Mouse (Mus musculus) large intestine, adult 2 months (tissue): ENCODE measurements around the gene Tmem40. TPM values are rescaled to one million over a fixed set of nuclear protein-coding genes. Genes with fewer than 3 reads are reported as not detected.

ENCODE experiments used
- DNase-seq: peaks from one replicate; pipeline ENCODE4 v3.0.0-alpha.2; 2012; ENCODE audit warnings: low read depth, low spot score
- WGBS: fragments of 180-500 bp; shearing (Covaris S2); methylation state at CpG from one replicate; pipeline ENCODE4 v1.1.7; 2018; 5-methylcytosine and 5-hydroxymethylcytosine counted together
- polyA plus RNA-seq: library from polyadenylated mRNA; depleted of rRNA; stranded (reverse); fragments of >200 nt; gene quantifications from 2 replicates; pipeline ENCODE4 v1.2.3, GENCODE M21; 2012

Tmem40 gene
- polyA plus RNA-seq, 1 experiment: 0.37 TPM

DNA sequence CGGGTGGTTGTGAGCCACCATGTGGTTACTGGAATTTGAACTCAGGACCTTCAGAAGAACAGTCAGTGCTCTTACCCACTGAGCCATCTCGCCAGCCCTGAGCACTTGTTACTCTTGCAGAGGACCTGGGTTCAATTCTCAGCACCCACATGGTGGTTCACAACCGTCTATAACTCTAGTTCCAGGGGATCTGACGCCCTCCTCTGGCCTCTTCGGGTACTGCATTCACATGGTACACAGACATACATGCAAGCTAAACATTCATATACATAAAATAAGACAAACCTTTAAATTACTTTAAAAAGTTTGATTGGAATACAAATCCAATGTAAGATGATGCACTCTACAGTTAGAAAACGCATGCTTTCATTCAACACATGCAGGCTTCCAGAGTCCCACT lies 10.0 kb upstream of the Tmem40 start:
- WGBS: 82% methylated on average over 6 of the region's 6 CpGs
- no peak for DNase-seq

- no peak for DNase-seq
- 33% methylated on average over 4 of the region's 4 CpGs for WGBS
These were observed 8.6 kb upstream of the Tmem40 start for GRCm38 (mm10) chr6:115770852-115771251.

DNA sequence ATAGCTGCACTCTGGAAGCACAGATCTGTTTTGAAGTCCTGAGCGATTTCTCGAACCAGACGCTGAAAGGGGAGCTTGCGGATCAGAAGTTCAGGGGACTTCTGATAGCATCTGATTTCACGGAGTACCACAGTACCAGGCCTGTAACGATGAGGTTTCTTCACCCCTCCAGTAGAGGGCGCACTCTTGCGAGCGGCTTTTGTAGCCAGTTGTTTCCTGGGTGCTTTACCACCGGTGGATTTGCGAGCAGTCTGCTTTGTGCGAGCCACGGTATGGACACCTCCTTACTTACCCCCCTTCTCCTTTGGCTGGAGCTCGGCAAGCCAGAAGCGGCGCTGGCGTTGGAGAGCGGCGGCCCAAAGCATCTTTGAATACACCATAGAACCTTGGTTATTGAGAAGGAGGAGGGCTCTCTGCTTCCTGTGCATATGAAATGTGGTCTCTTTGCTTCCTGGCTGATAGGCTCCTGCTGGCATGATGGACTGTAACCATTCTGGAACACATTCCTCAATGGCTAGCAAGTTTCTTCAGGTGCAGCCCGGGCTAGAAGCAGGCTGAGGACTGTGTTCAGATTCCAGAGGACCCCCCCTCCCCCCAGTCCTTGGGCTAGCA lies 8.0 kb upstream of the Tmem40 start:
- 87% methylated on average over 20 of the region's 20 CpGs for WGBS
- no peak for DNase-seq

- no peak for DNase-seq
- WGBS: 87% methylated on average over 4 of the region's 4 CpGs
These were observed 6.0 kb upstream of the Tmem40 start for GRCm38 (mm10) chr6:115768207-115768606.

GRCm38 (mm10) chr6:115767357-115767756 lies 5.1 kb upstream of the Tmem40 start:
- WGBS: 62% methylated on average over 9 of the region's 9 CpGs
- DNase-seq: no peak

DNA sequence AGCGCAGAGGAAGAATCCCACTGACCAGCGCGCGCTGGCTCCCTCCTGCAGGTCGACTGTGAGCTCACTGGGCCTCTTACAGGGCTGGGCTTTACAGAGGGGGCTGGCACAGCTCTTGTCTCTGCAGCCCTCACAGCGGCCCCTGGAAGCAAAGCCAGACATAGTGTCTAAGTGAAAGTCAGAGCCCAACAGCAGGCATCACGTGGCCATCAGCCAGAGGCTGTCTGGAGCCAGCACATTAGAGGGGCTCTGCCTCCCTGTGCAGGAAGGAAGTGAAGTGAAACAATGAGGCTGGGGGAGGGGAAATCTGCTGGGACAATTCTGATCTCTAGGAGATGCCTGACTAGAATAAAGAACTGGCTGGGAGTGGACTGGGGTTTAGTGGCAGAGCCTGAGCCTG lies 2.0 kb upstream of the Tmem40 start:
- no peak for DNase-seq

DNA sequence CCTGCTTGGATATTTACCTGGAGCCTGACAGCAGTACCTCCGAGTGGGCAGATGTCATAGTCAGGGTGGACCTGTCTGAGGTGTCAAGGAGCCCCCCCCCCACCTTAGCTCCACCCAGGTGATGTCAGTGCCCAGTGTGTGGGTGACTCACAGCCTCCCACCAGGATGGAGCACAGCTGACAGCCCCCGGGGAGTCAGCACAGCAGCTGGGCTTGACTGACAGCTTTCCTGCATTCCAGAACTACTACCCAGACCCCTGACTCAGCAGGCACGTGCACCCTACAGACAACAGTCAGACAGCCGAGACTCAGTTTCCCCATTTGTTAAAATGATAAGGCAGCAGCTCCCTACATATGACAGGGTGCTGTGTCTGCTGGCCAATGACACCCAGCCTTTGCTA lies 1.2 kb downstream of the Tmem40 start:
- DNase-seq: no peak
- 46% methylated on average over 4 of the region's 4 CpGs for WGBS

More for the DNA sequence above, 2.0 kb upstream of the Tmem40 start:
- 54% methylated on average over 7 of the region's 7 CpGs for WGBS

DNA sequence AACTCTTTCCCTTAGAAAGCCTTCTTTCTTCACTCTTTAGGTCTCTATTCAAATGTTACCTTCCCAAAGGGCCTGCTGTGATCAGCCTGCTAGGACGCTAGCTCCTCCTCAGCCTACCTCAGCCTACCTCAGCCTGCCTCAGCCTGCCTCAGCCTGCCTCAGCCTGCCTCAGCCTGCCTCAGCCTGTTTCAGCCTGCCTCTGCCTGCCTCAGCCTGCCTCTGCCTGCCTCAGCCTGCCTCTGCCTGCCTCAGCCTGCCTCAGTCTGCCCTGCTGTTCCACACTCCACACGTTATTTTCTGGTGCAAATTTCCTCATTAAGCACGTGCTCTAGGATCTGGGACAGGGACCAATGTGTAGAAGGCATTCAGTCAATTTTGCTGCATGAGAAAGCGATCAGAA lies 2.1 kb downstream of the Tmem40 start:
- 91% methylated on average over 4 of the region's 4 CpGs for WGBS

DNA sequence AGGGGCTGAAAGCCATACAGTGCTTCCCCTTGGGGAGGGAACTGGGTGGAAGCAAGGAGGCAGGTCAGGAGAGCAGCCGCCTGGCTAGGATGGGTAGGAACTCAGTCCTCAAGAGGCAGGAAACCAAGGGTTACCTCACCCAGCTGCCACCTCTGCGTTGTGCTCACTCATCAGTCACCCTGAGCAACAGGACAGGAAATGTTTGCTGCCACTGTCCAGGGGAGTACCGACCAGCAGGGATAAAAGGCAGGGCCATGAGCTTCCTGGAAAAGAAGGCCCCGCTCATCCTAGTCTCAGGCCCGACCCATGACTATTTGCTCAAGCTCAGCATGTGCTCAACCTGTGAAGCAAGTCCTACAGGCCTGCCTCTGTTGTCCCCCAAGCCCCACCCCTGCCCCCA lies 2.7 kb downstream of the Tmem40 start:
- DNase-seq: no peak
- WGBS: 33% methylated on average over 5 of the region's 5 CpGs

More for the DNA sequence above, 2.1 kb downstream of the Tmem40 start:
- no peak for DNase-seq

- no peak for DNase-seq
- 36% methylated on average over 9 of the region's 9 CpGs for WGBS
These were observed 3.2 kb downstream of the Tmem40 start for GRCm38 (mm10) chr6:115758981-115759435.

GRCm38 (mm10) chr6:115755536-115755935 lies 6.7 kb downstream of the Tmem40 start:
- WGBS: 85% methylated on average over 7 of the region's 7 CpGs
- no peak for DNase-seq

- WGBS: 79% methylated on average over 1 of the region's 1 CpGs
- no peak for DNase-seq
These were observed 15.9 kb downstream of the Tmem40 start for GRCm38 (mm10) chr6:115746326-115746725.

- WGBS: 6% methylated on average over 1 of the region's 1 CpGs
- DNase-seq: peak; percentile 21
These were observed 18.6 kb downstream of the Tmem40 start for GRCm38 (mm10) chr6:115743569-115743968.

DNA sequence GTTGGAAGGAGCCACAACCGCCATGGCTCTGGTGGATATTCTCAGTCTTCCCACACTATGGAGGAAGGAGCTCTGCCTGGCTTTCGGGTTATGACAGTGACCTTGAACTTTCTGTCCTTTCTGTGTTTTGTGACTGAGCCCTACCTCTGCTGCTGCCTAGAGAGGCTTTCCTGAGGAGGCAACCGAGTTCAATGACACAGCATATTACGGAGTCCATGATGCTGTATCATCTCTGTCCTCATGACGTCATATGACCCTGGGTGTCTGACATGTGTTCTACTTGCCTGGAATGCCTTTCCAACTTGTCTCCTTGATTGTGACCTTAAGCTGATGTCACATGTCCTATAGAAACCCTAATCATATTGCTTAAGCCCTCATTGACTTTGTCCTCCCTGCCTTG lies 23.2 kb downstream of the Tmem40 start:
- WGBS: 81% methylated on average over 5 of the region's 5 CpGs
- no peak for DNase-seq

GRCm38 (mm10) chr6:115734909-115735308 lies 27.3 kb downstream of the Tmem40 start:
- WGBS: 46% methylated on average over 4 of the region's 4 CpGs
- DNase-seq: no peak

- 81% methylated on average over 22 of the region's 22 CpGs for WGBS
- no peak for DNase-seq
These were observed 29.8 kb downstream of the Tmem40 start for GRCm38 (mm10) chr6:115732341-115732928.

GRCm38 (mm10) chr6:115730560-115731342 lies 31.5 kb downstream of the Tmem40 start:
- DNase-seq: no peak
- WGBS: 55% methylated on average over 20 of the region's 20 CpGs

GRCm38 (mm10) chr6:115727570-115727969 lies 34.6 kb downstream of the Tmem40 start:
- no peak for DNase-seq
- 79% methylated on average over 2 of the region's 2 CpGs for WGBS

DNA sequence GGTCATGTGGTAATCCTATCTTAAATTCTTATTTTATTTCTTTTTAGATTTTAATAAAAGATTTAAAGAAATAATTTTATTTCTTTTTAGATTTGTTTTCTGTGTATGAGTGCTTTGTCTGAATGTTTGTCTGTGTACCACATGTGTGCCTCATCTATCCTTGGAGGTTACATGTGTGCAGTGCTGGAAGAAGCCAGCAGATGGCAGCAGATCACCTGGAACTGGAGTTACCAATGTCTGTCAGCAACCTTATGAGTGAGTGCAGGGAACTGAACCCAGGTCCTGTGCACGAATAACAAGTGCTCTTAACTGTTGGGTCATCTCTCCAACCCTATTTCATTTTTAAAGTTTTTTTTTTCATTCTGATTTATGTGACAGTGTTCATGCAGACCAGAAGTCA lies 35.1 kb downstream of the Tmem40 start:
- WGBS: 84% methylated on average over 1 of the region's 1 CpGs
- no peak for DNase-seq

DNA sequence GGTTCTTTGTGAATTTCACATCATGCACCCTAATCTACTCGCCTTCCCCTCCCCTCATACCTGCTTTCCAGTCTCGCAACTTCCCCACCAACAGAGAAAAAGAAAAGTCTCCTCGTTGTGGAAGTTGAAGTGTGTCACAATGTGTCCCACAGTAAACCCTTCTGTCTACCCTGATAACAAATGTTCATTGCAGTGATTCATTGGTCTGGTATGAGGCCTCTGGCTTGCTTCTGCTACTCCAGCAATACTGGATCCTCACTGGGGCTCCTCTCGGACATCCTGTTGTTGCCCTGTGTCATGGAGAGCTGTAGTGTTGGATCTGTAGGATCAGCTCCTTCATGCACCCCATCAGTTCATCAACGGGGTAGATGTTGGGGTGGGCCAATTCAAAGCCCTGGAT lies 40.0 kb downstream of the Tmem40 start:
- DNase-seq: no peak
- 66% methylated on average over 5 of the region's 5 CpGs for WGBS
